Mouse (Mus musculus): Measurements from ENCODE around the gene Prex1.

DNA sequence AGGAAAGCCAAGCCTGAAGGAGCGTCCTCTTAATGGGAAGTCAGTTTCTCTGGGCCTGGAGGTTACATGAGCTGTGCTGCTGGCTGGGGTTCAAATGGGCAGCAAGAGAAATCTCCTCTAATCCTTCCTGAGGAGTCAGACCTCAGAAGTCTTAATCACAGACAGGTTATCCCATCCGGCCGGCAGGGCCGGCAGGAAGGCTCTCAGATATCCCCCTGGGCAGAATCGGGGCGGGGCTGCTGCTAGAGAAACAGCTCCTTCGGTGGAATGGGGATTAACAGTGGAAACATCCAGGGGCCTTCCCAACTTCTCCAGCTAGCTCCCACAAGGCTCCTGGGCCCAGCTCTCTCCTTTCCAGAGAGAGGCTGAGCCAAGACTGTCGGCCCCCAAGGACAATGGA, 105.1 kb downstream of the Prex1 start:
- no peak for TF ChIP-seq GATA1 (IDR thresholded peaks at IDR 0.05; ENCODE audit: low read length)
- TF ChIP-seq TAL1 (IDR thresholded peaks at IDR 0.05; ENCODE audit: low read length) = no peak

Measured in erythroblast, embryonic 14.5 days (primary cell).